Mouse (Mus musculus): ENCODE measurements at regions not wholly inside any gene's neighbourhood (a gene's known extent, or its start where the extent isn't known, plus 50 kb on each side); places are given as distances from the start of the nearest gene placed in this dataset.

DNA sequence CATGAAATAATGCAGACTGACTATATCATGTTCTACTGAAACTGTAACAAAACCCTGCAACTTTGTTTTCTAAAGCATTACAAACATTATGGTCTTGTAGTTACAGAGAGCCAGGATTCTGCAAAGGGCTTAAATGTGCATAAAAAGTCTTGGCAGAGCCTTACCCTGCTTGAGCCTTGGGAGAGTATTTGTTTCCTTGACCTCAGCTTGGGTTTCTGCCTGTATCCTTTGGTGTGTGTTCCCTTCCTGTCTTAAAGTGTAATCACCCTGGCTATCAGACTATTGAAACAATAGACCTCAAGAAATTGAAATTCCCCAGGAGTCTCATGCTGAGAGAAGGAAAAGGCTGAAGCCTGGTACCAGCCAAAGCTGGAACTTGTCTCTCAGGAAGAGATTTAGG lies 577.4 kb upstream of the Tle4 start:
- TF ChIP-seq CTCF (IDR thresholded peaks at IDR 0.05; ENCODE audit: borderline replicate concordance, insufficient read depth, low read depth, low read length) (no peak), POLR2A (IDR thresholded peaks at IDR 0.05; ENCODE audit: borderline replicate concordance, insufficient read depth, low read length) (no peak)

Measured in cerebellum, adult 2 months (tissue).